Mouse (Mus musculus) heart, adult 2 months (tissue): ENCODE data around the gene Lamc2.

Experiments
- CTCF ChIP-seq: fragments of 200-600 bp; IDR thresholded peaks from 2 replicates; pipeline ENCODE4 v1.8.1; 2022; ENCODE audit warnings: antibody characterized with exemption, mild to moderate bottlenecking, moderate library complexity
- POLR2A ChIP-seq: fragments of 200-500 bp; IDR thresholded peaks from 2 replicates; pipeline ENCODE4 v1.6.1; 2011; ENCODE audit warnings: mild to moderate bottlenecking, low read depth, low read length, control low read depth; ENCODE audit not compliant: insufficient read depth

DNA sequence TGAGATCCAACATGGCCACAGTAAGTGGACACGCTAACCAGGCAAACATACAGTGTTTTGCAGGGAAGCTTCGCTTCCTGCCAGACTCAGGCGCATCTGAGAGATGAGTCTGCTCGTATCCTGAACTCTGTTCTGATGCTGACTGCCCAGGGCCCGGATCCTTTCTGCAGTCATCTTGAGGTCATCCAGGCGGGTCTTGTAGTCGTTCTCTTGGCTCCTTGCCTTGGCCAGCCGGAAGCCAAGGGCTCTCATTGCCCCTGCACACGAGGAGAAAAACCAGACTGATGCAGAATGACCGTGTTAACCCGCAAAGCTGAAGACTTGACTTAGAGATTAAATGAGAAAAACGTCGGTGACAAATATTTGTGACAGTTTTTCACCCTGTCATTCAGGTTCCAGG, 49.6 kb downstream of the Lamc2 start:
- no peak for TF ChIP-seq CTCF
- TF ChIP-seq POLR2A: no peak
